Mouse (Mus musculus) hematopoietic stem cell, adult 5-6 weeks (primary cell): ENCODE data around the gene Mrtfb. TPM values are rescaled to one million over a fixed set of nuclear protein-coding genes. Genes with fewer than 3 reads are reported as not detected.

Experiments
- ATAC-seq, 2 experiments: fragments of 125-278 bp in 1 of 2; replicated peaks in 1 of 2; 2 replicates each; pipeline ENCODE4 v1.8.0; 2016 to 2017; ENCODE audit warnings: inconsistent platforms in 2 of 2, mild to moderate bottlenecking in 2 of 2, moderate number of reproducible peaks in 2 of 2, low read depth in 1 of 2, moderate TSS enrichment in 1 of 2; ENCODE audit not compliant: low FRiP score in 2 of 2, poor library complexity in 2 of 2, severe bottlenecking in 2 of 2, insufficient read depth in 1 of 2, low TSS enrichment in 1 of 2
- total RNA-seq: library from RNA; stranded (forward); fragments of 172-1452, 232-1000 nt; gene quantifications from 2 replicates; pipeline ENCODE4 v1.2.3, GENCODE M21; 2017

The Mrtfb gene
- total RNA-seq, 1 experiment from 2014 or later: 9.1 TPM

DNA sequence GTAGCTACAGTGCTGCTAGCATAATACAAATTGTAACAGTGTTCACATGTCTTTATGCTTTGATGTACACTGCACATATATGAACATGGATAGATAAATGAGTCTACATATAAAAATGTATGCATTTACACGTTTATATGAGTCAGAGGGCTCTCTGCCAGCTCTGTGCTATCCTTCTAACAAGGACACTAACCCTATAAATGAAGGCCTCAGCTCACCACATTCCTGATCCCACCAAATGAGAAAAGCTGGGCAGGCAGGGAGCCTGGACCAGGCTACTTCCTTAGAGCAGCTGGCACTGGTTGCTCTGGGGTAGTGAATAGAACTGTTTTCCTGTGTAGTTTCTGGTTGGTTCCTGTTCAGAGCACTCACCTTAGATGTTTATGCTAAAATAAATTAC, 110.0 kb downstream of the Mrtfb start:
- no peak for ATAC-seq

DNA sequence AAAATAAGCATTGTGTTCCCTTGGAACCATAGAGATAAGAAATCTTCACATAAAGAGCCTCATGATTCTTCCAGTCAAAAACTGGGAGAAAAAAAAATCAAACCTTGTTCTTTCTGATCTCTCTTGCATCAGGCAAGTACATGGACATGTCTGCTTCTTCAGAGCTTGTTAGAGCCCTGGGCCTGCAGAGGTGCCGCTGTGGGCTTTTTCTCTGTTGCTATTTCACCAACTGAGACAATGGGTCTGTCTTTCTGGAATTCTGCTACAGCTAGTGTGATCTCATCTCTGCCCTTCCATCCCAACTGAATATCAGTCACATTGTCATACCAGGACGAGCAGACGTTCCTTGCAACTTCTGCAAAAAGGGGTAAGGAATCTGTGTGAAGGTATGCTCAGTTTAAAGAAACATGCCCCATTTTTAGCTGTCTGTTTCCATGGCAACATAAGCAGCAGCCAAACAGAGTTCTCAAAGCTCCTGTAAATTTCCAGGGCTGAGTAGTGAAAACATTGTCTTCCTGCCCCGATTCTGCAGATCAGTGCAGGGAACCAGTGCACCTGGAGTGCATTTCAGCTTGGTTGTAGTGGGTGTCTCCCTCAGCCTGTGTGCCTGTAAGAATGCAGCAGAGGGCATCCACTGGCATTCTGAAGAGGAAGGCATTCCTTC, 110.7 kb downstream of the Mrtfb start:
- peak; percentile 8 to 46; a peak in 1 of 4 replicates for ATAC-seq

DNA sequence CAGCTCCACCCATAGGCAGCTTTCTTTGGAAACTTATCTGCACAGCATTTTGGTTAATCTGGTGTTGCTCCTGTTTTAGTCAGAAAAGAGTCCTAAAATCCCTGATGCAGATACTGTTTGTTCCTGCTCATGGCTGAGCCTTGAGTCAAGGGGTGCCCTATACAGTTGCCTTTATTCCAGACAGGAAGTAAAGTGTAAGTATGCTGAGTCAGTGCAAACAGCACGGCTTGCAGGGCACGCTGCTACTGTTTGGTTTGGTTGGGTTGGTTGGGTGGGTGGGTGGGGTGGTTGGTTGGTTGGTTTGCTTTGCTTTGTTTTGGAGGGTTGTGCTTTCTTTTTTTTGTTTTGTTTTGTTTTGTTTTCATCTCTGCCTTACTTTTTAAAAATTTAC, 111.2 kb downstream of the Mrtfb start:
- ATAC-seq: no peak

DNA sequence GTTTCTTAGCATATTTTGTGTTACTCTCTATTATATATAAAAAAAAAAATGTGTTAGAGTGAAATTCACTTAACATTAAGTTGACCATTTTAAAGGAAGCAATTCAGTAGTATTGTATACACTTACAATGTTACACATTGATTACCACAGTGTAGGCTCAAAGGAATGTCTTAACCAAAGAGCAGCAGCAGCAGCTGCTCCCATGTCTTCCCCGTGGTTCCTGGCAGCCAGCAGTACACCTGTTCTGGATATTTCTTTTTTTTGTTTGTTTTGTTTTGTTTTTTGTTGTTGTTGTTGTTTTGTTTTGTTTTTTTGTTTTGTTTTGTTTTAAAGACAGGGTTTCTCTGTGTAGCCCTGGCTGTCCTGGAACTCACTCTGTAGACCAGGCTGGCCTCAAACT, 112.4 kb downstream of the Mrtfb start:
- ATAC-seq: no peak

DNA sequence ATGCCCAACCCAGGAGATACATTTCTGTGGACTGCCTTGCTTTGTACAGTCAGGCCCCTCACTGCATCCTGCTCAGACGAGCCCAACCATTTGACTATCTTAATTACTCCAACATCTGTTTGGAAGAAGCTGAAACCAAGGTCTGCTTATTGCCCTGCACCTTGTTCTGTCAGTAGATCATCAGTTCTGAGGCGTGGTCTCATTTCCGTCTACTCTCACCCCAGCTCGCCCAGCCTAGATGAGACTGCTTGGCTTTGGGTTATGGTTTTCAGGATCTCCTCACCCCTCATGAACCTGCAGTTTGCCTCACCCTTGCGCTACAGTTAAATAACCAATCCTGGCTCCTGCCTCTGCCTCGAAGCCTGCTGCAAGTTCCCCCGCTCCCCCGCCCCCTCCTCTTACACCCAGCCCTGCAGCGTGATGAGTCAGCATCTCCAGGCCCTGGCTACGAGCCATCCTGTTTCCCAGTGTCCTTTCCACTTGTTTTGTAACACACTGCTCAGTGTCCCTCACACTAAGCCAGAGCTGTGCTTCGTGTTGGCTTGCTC, 115.5 kb downstream of the Mrtfb start:
- peak; percentile 66 to 78 for ATAC-seq

DNA sequence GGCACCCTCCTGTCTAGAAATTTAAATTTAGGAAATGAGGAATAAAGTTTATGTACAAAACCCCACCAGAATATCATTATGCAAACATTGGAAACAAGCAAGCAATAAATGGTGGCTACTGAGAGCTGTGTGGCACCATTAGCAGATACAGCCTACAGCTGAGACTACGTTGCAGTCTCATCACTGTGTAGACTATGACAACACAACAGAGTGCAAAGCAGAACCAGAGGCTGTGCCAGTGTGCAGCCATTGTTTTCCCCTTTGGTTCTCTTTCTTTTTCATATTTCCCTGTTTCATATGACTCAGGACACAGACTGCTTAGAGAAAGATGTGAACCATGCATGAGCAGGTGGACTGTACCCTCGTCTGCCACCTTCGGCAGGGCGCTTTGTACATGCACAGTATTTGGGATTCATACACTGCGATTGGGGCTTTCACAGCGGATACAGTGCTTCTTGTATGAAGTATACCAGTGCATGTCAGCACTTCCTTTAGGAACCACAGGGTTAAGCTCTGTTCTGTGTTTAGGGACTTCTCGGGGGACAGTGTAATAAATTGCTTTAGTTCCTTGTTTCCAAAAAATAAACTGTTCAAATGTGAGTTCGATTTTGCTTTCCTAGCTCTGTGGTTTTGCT, 116.7 kb downstream of the Mrtfb start:
- peak; percentile 56 to 58 for ATAC-seq

DNA sequence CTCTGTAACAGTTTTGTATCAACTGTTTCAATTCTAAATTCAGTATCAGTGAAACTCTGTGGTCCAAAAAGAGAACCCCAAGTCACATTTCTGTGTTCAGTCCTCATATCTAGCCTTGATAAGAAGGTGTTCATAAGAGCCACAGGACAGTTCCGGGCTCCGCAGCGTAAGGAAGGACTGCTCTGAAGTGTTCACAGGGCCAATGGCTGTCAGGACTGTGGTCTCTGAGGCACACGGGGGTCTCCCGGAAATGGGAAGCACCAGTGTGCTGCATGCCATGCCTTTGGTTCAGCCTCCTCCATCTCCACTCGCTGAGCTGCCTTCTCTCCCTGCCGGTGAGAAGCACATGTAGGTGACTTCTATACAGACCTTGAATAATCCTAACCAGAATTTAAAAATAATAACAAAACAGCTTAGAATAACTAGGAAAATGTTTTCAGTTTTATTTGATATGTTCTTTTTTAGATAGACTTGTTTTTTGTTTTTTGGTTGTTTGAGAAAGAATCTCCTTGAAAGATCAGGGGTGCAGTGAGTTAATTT, 120.7 kb downstream of the Mrtfb start:
- no peak for ATAC-seq

DNA sequence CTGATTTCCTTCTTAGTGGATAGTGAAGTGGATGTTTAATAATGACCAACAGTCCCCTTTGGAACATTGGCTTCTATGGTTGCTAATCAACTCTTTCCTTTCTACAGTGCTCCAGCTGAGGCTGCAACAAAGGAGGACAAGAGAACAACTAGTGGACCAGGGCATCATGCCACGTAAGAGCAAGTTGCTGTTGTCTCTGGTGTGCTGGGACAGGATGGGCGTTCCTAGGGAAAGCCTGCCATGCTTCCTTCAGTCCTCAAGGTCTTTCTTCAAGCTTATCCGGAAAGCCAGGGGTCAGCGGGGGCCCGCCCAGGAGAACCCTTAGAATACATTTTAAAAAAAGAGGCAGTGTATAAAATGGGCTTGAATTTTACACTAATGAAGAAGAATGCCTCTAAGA, 121.9 kb downstream of the Mrtfb start:
- ATAC-seq: no peak

DNA sequence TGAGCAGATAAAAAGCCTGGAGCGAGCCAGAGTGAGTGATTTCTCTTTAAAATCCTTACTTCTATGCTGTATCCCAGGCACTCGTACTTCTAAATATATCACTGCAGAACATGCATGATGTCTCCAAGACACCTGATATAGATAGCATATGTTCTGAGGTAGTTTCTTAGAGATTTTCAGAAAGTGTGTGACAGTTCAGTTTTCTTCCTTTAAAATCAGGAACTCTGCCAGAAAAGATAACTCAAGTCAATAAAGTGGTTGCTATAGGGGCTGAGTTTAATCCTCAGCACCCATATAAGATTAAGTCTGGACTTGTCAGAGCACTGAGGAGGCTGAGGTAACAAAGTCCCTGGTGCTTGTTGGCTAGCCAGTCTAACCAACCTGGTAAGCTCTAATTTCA, 123.6 kb downstream of the Mrtfb start:
- ATAC-seq: no peak

DNA sequence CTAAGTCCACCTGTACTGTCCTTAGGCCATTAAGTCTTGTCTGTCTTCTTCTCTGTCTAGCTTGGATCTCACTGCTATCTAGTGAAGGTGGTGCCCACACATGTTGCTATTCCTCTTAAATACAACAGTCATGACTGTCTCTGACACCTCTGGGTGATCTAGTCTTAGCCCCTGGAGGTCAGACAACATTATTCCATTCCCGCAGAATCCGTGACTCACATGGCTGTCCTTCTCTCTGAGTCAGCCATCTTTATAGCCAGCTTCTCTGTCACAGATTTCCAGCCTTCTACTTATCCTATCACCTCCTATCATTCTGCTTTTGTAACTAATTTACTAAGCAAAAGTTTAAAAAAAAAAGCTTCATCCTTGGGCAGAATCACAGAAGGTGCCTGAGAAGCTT, 125.5 kb downstream of the Mrtfb start:
- no peak for ATAC-seq

DNA sequence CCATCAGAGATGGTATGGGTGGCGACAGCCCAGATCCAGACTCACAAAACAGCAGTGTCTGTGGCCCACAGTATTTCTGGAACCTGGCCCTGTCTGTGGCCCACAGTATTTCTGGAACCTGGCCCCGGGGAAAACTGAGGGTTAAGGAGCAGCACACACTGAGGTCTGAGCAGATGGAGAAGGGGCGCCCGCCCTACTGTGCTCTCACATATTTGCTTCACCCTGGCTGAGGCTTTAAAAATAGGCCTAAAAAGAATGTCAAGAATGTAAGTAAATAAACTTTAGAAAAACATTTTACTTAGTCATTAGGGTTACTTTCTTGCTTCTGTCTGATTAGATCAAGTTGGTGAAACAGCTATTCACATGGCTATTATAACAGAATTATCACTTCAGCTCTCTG, 131.0 kb downstream of the Mrtfb start:
- no peak for ATAC-seq

DNA sequence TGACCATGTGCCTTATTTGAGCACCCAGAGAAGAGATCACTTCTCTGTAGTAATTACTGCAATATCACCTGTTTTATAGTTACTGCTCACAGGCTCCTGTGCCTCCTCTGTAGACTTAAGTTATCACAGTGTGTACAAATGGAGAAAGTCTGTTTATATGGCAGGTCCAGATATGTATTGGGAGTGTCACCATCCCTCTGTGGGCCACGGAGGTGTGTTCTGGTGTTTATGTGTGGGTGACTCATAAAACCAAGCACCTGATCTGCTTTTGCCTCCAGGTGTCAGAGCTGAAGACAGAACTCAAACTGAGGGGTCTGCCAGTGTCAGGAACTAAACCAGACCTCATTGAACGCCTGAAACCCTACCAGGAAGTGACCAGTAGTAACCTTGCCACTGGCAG, 144.1 kb downstream of the Mrtfb start:
- no peak for ATAC-seq

DNA sequence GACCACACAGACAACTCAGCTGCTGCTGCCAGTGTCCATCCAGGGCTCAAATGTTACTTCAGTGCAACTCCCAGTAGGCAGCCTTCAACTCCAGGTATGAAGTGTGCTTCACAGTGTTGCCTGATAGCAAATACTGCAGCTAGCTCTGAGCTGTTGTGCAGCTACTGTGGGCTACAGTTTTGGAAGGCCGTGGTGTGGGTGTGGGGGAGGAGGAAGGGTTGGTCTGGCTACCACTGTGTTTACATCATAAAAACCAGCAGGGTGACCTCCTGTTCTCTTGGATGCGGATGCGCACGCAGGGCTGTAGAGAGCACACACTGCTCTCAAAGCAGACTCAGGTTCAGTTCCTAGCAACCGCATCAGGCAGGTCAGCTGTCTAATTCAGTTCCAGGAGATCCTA, 145.3 kb downstream of the Mrtfb start:
- no peak for ATAC-seq

DNA sequence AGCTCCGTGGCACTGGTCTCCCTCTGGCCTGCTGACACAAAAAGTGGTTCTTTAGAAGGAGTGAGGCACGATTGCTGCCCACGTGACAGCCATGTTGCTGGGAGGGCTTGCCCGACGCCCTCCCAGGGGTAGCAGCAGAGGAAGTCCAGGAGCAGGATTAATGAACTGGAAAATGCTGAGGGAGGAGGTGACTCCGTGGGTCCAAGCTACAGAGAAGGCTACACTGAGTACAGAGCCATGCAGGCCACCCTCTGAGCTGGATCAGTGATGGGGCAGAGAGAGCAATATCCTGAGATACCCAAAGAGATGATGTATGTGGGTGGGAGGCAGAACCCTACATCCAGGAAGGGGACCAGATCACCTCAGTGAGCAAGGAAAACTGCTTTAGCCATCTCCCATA, 148.4 kb downstream of the Mrtfb start:
- no peak for ATAC-seq

DNA sequence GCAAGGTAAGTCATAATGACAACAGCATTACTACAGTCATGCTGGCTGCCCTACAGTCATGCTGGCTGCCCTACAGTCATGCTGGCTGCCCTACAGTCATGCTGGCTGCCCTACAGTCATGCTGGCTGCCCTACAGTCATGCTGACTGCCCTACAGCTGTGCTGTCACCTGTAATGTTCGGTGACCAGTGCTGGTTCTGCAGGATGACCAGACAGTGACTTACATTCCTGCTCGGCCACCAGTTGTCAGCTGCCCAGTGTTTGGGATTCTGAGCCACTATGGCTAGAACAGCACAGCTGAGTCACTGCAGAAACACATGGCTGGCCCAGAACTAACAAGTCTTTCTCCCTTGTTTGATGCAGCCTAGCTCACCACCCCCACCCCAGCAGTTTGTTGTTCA, 149.1 kb downstream of the Mrtfb start:
- ATAC-seq: no peak

DNA sequence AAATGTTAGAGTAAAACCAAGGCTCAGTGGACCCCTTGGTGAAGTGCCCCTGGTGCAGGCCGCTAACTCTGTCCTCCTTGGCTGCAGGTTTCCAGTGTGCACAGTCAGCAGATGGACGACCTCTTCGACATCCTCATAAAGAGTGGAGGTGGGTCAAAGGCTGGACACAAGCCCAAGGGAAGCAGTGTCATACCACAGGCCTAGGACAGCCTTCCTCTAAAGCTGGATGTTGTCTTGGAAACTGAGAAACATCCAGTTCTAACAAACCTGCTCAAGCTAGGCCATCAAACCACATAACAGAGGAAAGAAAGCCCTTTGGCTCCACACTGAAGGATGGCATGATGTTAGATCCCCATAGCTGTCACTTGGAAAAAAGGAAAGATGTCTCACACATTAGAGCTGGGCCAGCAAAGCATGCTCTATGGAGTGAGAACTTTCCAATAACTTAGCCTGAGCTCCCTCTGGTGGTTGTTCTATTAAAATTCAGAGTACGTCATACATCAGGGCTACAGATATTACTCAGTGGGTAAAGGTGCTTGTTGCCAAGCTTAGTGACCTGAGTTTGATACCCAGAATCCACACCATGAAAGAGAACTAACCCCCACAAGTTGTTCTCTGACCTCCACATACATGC, 153.4 kb downstream of the Mrtfb start:
- ATAC-seq: peak; percentile 56 to 62; a peak in 3 of 4 replicates

DNA sequence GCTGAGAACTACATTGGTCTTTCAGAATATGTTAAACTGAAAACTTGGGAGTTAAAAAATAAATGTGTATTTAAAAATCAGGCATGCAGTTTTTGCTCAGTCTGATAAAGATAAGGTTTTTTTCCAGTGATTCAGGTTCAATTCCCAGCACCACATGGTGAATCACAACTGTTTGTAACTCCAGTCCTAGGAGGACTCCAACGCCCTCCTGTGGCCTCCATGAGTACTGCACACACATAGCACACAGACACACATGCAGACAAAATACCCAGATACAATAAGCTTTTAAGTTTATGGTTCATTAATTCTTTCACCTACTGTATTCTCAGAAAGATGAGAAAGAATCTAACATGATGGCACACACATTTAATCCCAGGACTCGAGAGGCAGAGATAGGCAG, 154.5 kb downstream of the Mrtfb start:
- ATAC-seq: no peak

DNA sequence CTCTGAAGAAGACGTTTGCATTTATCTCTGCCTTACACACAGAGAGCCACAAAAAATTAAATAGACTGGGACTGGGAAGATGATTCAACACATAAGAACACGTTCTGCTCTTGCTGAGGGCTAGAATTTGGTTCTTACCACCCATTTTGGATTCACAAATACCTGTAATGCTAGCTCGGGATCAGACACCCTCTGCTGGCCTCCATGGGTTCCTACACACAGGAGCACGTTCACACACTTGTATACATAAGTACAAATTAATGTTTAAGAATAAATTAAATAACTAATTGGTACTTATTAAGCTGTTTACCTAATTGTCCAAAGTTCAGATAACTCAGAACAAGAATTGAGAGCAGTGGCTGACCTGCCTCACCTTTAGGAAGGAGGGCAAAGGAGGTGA, 155.2 kb downstream of the Mrtfb start:
- no peak for ATAC-seq
